Mouse (Mus musculus): ENCODE measurements at regions not wholly inside any gene's neighbourhood (a gene's known extent, or its start where the extent isn't known, plus 50 kb on each side); places are given as distances from the start of the nearest gene placed in this dataset.

DNA sequence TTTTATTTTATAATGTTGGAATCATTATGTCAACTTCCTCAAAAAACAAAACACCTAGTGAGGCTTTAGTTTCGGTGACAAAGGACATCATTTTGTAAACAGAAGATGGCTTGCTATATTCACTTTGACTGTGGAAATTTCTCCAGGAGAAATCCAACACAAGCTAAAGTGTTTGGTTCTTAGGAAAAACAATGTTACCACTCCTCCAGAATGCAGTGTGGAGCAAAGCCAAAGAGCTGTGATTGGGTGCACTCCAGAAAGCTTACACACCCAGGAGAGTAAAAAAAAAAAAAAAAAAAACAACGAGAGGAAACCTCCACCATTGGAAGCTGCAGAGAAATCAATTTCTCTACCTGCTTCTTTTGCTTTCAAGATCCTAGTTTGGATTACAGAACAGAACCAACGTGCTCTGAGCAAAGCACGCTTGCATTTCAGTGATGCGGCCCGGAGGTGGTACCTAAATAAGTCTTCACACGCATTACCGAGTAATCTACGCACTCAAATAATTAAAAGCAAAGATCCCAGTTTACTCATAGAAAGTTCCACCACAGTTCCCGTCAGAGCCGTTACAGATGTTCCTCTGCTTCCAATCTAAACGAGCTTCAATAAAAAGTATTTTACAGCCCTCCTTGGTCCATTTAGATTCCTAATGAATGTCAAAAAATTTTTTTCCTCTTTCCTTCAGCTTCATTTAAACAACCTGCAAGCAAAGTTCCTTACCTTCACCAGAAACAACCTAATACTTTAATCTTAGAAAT, 199.5 kb upstream of the Gk2 start:
- no peak for TF ChIP-seq CTCF (conservative IDR thresholded peaks at IDR 0.05; ENCODE audit: low read length)
- no peak for TF ChIP-seq POU5F1 (IDR thresholded peaks at IDR 0.05; ENCODE audit: borderline replicate concordance, low read length)
